Mouse (Mus musculus) midbrain, postnatal 0 days (tissue): ENCODE results near the gene Adamts4. TPM values are rescaled to one million over a fixed set of nuclear protein-coding genes. Genes with fewer than 3 reads are reported as not detected.

Source experiments
- ATAC-seq: fragments of 200-750 bp; cut with Nextera tagmentation; 2 replicates; pipeline ENCODE4 v1.8.0; 2017; ENCODE audit warnings: moderate number of reproducible peaks, mild to moderate bottlenecking, moderate TSS enrichment, moderate library complexity; ENCODE audit not compliant: low FRiP score
- DNase-seq: peaks from one replicate; pipeline ENCODE4 v3.0.0-alpha.2; 2015; ENCODE audit warnings: low spot score
- H3K27ac ChIP-seq: fragments of 300-500 bp; sonication (generic); 2 replicates; pipeline ENCODE4 v1.5.1; 2014; ENCODE audit warnings: low read depth, mild to moderate bottlenecking, low read length, mixed read lengths
- H3K27me3 ChIP-seq: fragments of 300-500 bp; sonication (generic); 2 replicates; pipeline ENCODE4 v1.6.1; 2014; ENCODE audit warnings: low read length, control low read depth, mixed read lengths; ENCODE audit not compliant: insufficient read depth
- H3K36me3 ChIP-seq: fragments of 300-500 bp; sonication (generic); 2 replicates; pipeline ENCODE4 v1.6.1; 2014; ENCODE audit warnings: low read length, control low read depth, mixed read lengths; ENCODE audit not compliant: insufficient read depth
- H3K4me1 ChIP-seq: fragments of 300-500 bp; sonication (generic); 2 replicates; pipeline ENCODE4 v1.6.1; 2014; ENCODE audit warnings: mild to moderate bottlenecking, control low read depth, antibody characterized with exemption, low read length, mixed read lengths; ENCODE audit not compliant: insufficient read depth
- H3K4me2 ChIP-seq: fragments of 300-500 bp; sonication (generic); 2 replicates; pipeline ENCODE4 v1.6.1; 2014; ENCODE audit warnings: low read depth, mild to moderate bottlenecking, low read length, mixed read lengths; ENCODE audit not compliant: poor library complexity, severe bottlenecking
- H3K4me3 ChIP-seq: fragments of 300-500 bp; sonication (generic); 2 replicates; pipeline ENCODE4 v1.5.1; 2014; ENCODE audit warnings: low read depth, mild to moderate bottlenecking, low read length, moderate library complexity
- H3K9ac ChIP-seq: fragments of 300-500 bp; sonication (generic); replicated peaks from 2 replicates; pipeline ENCODE4 v1.6.1; 2014; ENCODE audit warnings: mild to moderate bottlenecking, low read length, moderate library complexity, mixed read lengths; ENCODE audit not compliant: poor library complexity, severe bottlenecking
- H3K9me3 ChIP-seq: fragments of 300-500 bp; sonication (generic); 2 replicates; pipeline ENCODE4 v1.6.1; 2016; ENCODE audit warnings: low read length, control low read depth
- CTCF ChIP-seq: IDR thresholded peaks from 2 replicates; pipeline ENCODE4 v1.5.1; 2016; ENCODE audit warnings: antibody characterized with exemption, mild to moderate bottlenecking
- WGBS: fragments of 180-500 bp; shearing (Covaris S2); extraction: QIAGEN DNeasy Blood & Tissue Kit; methylation state at CpG from one replicate; pipeline ENCODE4 v1.1.7; 2014; 5-methylcytosine and 5-hydroxymethylcytosine counted together
- polyA plus RNA-seq: library from polyadenylated mRNA; unstranded; fragments of >200 nt; fragmentation: Nextera tagmentation; extraction: Ambion mirVana; gene quantifications from 2 replicates; pipeline ENCODE4 v1.2.1, GENCODE M21; 2015
- total RNA-seq: library from RNA; depleted of rRNA; stranded (reverse); fragments of >200 nt; gene quantifications from 2 replicates; pipeline ENCODE4 v1.2.3, GENCODE M21; 2014

Adamts4 gene
- total and polyA plus RNA-seq, 2 experiments from 2014 or later = 4.2 to 8.2 TPM

- no peak for DNase-seq
- Histone ChIP-seq H3K4me1 (peaks cover 8% of the 10 kb centered on the region), H3K9ac (no peak overlapping the region), H3K4me3 (no peak overlapping the region), H3K27ac (no peak overlapping the region), H3K9me3 (no peaks in the 10 kb centered on the region), H3K27me3 (no peaks in the 10 kb centered on the region), H3K36me3 (peaks cover 48% of the 10 kb centered on the region), H3K4me2 (no peak overlapping the region)
- 89% methylated on average over 14 of the region's 14 CpGs for WGBS
- TF ChIP-seq CTCF = no peak
- no peak for ATAC-seq
Observed at GRCm38 (mm10) chr1:171276110-171276748, 26.0 kb downstream of the Adamts4 start.

- DNase-seq (no peak), ATAC-seq (no peak)
- Histone ChIP-seq H3K4me3 (no peak overlapping the region), H3K27me3 (no peaks in the 10 kb centered on the region), H3K27ac (no peak overlapping the region), H3K4me2 (no peak overlapping the region), H3K9me3 (no peaks in the 10 kb centered on the region), H3K4me1 (peaks cover 3% of the 10 kb centered on the region; the same call in 1 of the 2 replicates), H3K36me3 (peaks cover 53% of the 10 kb centered on the region), H3K9ac (no peak overlapping the region)
- WGBS = 83% methylated on average over 10 of the region's 10 CpGs
- TF ChIP-seq CTCF = no peak
Observed at GRCm38 (mm10) chr1:171277736-171278135, 27.5 kb downstream of the Adamts4 start.

- no peak for TF ChIP-seq CTCF
- no peak for DNase-seq
- no peak overlapping the region for H3K9ac ChIP-seq
- no peak overlapping the region for H3K27ac ChIP-seq
- peaks cover 53% of the 10 kb centered on the region for H3K36me3 ChIP-seq
- no peak overlapping the region for H3K4me2 ChIP-seq
- H3K4me3 ChIP-seq = no peak overlapping the region
- no peaks in the 10 kb centered on the region for H3K9me3 ChIP-seq
- H3K27me3 ChIP-seq = no peaks in the 10 kb centered on the region
- ATAC-seq = no peak
- WGBS = 94% methylated on average over 8 of the region's 8 CpGs
- peaks cover 3% of the 10 kb centered on the region; the same call in 1 of the 2 replicates for H3K4me1 ChIP-seq
Observed at GRCm38 (mm10) chr1:171278436-171278835, 28.2 kb downstream of the Adamts4 start.

- Histone ChIP-seq H3K4me3 (no peak overlapping the region), H3K27ac (no peak overlapping the region), H3K9ac (no peak overlapping the region), H3K9me3 (no peaks in the 10 kb centered on the region), H3K27me3 (no peaks in the 10 kb centered on the region), H3K4me2 (no peak overlapping the region), H3K4me1 (peaks cover 3% of the 10 kb centered on the region; the same call in 1 of the 2 replicates), H3K36me3 (peaks cover 51% of the 10 kb centered on the region)
- 88% methylated on average over 14 of the region's 14 CpGs for WGBS
- no peak for TF ChIP-seq CTCF
- no peak for ATAC-seq
- no peak for DNase-seq
Observed at GRCm38 (mm10) chr1:171279012-171279705, 28.9 kb downstream of the Adamts4 start.

GRCm38 (mm10) chr1:171279721-171280120 lies 29.5 kb downstream of the Adamts4 start:
- no peak for TF ChIP-seq CTCF
- Histone ChIP-seq H3K27ac (no peak overlapping the region), H3K4me1 (peaks cover 3% of the 10 kb centered on the region; the same call in 1 of the 2 replicates), H3K36me3 (peaks cover 50% of the 10 kb centered on the region), H3K9ac (peak overlapping the region; percentile 63), H3K4me2 (peak overlapping the region; percentile 88), H3K9me3 (no peaks in the 10 kb centered on the region), H3K27me3 (no peaks in the 10 kb centered on the region), H3K4me3 (peak overlapping the region; percentile 60; the same call in 1 of the 2 replicates)
- ATAC-seq = no peak
- WGBS = 66% methylated on average over 5 of the region's 5 CpGs
- DNase-seq = no peak

GRCm38 (mm10) chr1:171280250-171280915 lies 30.2 kb downstream of the Adamts4 start:
- ATAC-seq = peak; percentile 29; the same call in 1 of the 2 replicates
- H3K36me3 ChIP-seq = peaks cover 51% of the 10 kb centered on the region
- no peaks in the 10 kb centered on the region for H3K9me3 ChIP-seq
- H3K4me1 ChIP-seq = peaks cover 3% of the 10 kb centered on the region
- peak overlapping the region; percentile 88 for H3K4me2 ChIP-seq
- peak overlapping the region; percentile 60 for H3K4me3 ChIP-seq
- H3K27me3 ChIP-seq = no peaks in the 10 kb centered on the region
- WGBS = 1% methylated on average over 25 of the region's 25 CpGs
- no peak for DNase-seq
- peak overlapping the region; percentile 63 for H3K9ac ChIP-seq
- no peak overlapping the region for H3K27ac ChIP-seq
- no peak for TF ChIP-seq CTCF
